Mouse (Mus musculus) limb, embryonic 14.5 days (tissue): ENCODE data around the gene C1qtnf5. TPM values are rescaled to one million over a fixed set of nuclear protein-coding genes. Genes with fewer than 3 reads are reported as not detected.
A peak's percentile ranks its signal among the peaks of the same experiment; 100 is the strongest.

Source experiments
- ATAC-seq: fragments of 200-750 bp; cut with Nextera tagmentation; 2 replicates; pipeline ENCODE4 v1.8.0; 2017; ENCODE audit warnings: low read depth, moderate number of reproducible peaks, moderate TSS enrichment; ENCODE audit not compliant: low FRiP score
- DNase-seq: peaks from one replicate; pipeline ENCODE4 v3.0.0-alpha.2; 2015; ENCODE audit warnings: low spot score
- H3K27ac ChIP-seq: fragments of 300-500 bp; sonication (generic); replicated peaks from 2 replicates; pipeline ENCODE4 v1.5.1; 2014; ENCODE audit warnings: low read depth, mild to moderate bottlenecking, low read length, moderate library complexity, mixed read lengths
- H3K27me3 ChIP-seq: fragments of 300-500 bp; sonication (generic); 2 replicates; pipeline ENCODE4 v1.6.1; 2014; ENCODE audit warnings: low read length, mixed read lengths; ENCODE audit not compliant: control insufficient read depth, insufficient read depth
- H3K36me3 ChIP-seq: fragments of 300-500 bp; sonication (generic); 2 replicates; pipeline ENCODE4 v1.6.1; 2014; ENCODE audit warnings: mild to moderate bottlenecking, low read length, moderate library complexity, mixed read lengths; ENCODE audit not compliant: control insufficient read depth, insufficient read depth
- H3K4me1 ChIP-seq: fragments of 300-500 bp; sonication (generic); 2 replicates; pipeline ENCODE4 v1.6.1; 2014; ENCODE audit warnings: antibody characterized with exemption, low read length, mixed read lengths; ENCODE audit not compliant: control insufficient read depth, insufficient read depth
- H3K4me2 ChIP-seq: fragments of 300-500 bp; sonication (generic); replicated peaks from 2 replicates; pipeline ENCODE4 v1.6.1; 2014; ENCODE audit warnings: low read depth, mild to moderate bottlenecking, low read length, moderate library complexity; ENCODE audit not compliant: severe bottlenecking
- H3K4me3 ChIP-seq: fragments of 300-500 bp; sonication (generic); replicated peaks from 2 replicates; pipeline ENCODE4 v1.5.1; 2014; ENCODE audit warnings: low read length
- H3K9ac ChIP-seq: fragments of 300-500 bp; sonication (generic); 2 replicates; pipeline ENCODE4 v1.6.1; 2014; ENCODE audit warnings: mild to moderate bottlenecking, low read depth, low read length, moderate library complexity; ENCODE audit not compliant: severe bottlenecking
- H3K9me3 ChIP-seq: fragments of 300-500 bp; sonication (generic); 2 replicates; pipeline ENCODE4 v1.6.1; 2016; ENCODE audit warnings: low read length; ENCODE audit not compliant: control insufficient read depth
- POLR2A ChIP-seq: fragments of 200-500 bp; IDR thresholded peaks from 2 replicates; pipeline ENCODE4 v1.8.0; 2012; ENCODE audit warnings: inconsistent platforms, mild to moderate bottlenecking, moderate library complexity, borderline replicate concordance; ENCODE audit not compliant: insufficient read depth, insufficient read length; ENCODE audit errors: extremely low read depth
- WGBS: fragments of 180-500 bp; shearing (Covaris S2); extraction: QIAGEN DNeasy Blood & Tissue Kit; methylation state at CpG from one replicate; pipeline ENCODE4 v1.1.7; 2014; 5-methylcytosine and 5-hydroxymethylcytosine counted together
- polyA plus RNA-seq, 2 experiments: library from polyadenylated mRNA; depleted of rRNA in 1 of 2; stranded (reverse) in 1 of 2; unstranded in 1 of 2; fragments of >200 nt; fragmentation: Nextera tagmentation in 1 of 2; extraction: Ambion mirVana in 1 of 2; gene quantifications; 2 replicates each; pipeline versions ENCODE4 v1.2.1 to v1.2.3; 2012 to 2014

The C1qtnf5 gene
- polyA plus RNA-seq, 2 experiments = 7.5 to 10.0 TPM

DNA sequence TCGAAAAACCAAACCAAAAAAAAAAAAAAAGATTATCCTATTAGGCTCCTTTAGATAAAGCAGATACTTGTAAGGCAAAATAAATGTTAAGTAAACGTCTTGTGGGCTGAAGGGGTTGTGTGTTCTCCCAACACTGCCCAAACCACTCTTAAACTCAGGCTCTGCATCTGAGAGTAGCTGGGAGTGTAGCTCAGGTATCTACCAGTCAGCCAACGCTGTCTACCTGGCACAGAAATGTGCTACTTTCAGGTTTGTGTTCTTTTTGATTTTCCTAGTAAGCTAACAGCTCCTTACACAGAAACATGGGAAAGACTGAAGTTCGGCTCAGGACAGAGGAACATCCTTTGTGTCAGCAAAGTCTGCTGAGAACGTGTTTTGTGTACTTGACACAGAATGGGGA is 25.2 kb downstream of the C1qtnf5 start:
- Histone ChIP-seq H3K4me3 (no peak overlapping the region), H3K36me3 (peaks cover 9% of the 10 kb centered on the region), H3K4me1 (peaks cover 42% of the 10 kb centered on the region), H3K27ac (no peak overlapping the region), H3K27me3 (peaks cover 4% of the 10 kb centered on the region; the same call in 1 of the 2 replicates), H3K9ac (no peak overlapping the region), H3K9me3 (no peaks in the 10 kb centered on the region), H3K4me2 (no peak overlapping the region)
- ATAC-seq (no peak), DNase-seq (no peak)
- TF ChIP-seq POLR2A = no peak
- WGBS = 70% methylated on average over 5 of the region's 5 CpGs

DNA sequence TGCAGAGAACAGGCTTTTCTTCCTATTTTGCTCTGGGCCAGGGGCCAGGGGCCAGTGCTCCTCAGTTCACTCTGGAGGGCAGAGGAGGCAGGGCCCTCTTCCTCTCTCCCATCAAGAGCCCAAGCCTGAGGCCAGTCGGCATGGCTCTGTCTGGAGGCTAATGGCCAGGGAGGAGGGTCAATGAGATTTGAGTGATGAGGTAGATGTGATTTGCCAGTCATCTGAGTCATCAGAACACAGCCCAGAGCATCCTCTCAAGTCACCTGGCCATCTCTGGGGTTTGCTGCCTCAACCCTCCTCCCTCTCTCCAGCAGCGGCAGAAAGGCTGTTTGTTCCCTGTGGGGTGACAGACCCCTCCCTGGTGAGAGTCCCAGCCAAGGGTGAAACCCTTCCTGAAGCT is 26.2 kb downstream of the C1qtnf5 start:
- ATAC-seq (no peak), DNase-seq (no peak)
- H3K9ac ChIP-seq = peak overlapping the region; percentile 66; the same call in 1 of the 2 replicates
- WGBS = 0% methylated on average over 2 of the region's 2 CpGs
- peak overlapping the region; percentile 67 for H3K4me3 ChIP-seq
- TF ChIP-seq POLR2A = no peak
- no peaks in the 10 kb centered on the region for H3K9me3 ChIP-seq
- peaks cover 4% of the 10 kb centered on the region; the same call in 1 of the 2 replicates for H3K27me3 ChIP-seq
- H3K4me2 ChIP-seq = peak overlapping the region; percentile 89; the same call in 1 of the 2 replicates
- peaks cover 18% of the 10 kb centered on the region for H3K36me3 ChIP-seq
- H3K27ac ChIP-seq = no peak overlapping the region
- H3K4me1 ChIP-seq = peaks cover 42% of the 10 kb centered on the region

DNA sequence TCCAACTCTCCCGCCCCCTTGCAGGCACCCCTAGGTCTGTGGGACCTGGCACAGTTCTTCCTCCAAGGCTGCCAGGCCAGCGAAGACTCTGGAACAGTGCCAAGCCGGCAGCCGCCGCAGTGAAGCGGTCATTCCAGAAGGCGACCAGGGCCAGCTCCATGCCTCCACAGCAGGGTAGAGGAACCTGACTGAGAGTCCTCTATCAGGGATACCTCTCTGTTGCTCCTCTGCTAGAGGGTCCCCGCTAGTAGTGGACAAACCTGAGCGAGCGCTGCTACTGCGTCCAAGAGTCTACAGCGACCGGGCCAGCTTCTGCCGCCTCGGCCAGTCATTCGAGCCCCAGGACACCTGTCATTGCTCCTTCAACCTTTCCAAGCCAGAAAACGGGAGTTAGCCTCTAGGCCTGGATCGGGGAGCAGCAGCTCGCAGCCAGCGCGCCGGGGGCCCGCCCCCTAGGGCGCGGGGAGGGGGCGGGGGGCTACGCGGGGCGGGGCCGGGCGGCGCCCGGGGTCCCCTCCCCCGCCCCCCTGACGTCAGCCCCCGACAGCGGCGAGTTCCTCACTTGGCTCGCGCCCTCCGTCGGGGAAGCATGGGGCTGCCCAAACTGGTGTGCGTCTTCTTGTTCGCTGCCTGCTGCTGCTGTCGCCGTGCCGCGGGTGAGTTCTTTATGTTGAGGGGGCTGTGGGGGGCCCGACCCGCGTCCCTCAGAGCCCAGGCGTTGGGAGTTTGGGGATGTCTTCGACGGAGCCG is 27.2 kb downstream of the C1qtnf5 start, which contains the start of gene Mcam:
Gene Mcam (plus strand): TSS at position 369 of the 750 bp plus-strand sequence.
- peak within 1 kb of the TSS; percentile 66 for H3K9ac ChIP-seq
- TF ChIP-seq POLR2A = 0 out of 2 replicates have a peak, but pooled peaks have one; percentile 36
- peak within 1 kb of the TSS; percentile 89 for H3K4me2 ChIP-seq
- H3K27ac ChIP-seq = peak within 1 kb of the TSS; percentile 72
- peaks cover 27% of the 10 kb centered on the region for H3K36me3 ChIP-seq
- H3K4me1 ChIP-seq = peaks cover 42% of the 10 kb centered on the region
- ATAC-seq (peak; percentile 75), DNase-seq (peak; percentile 68)
- peaks cover 4% of the 10 kb centered on the region; the same call in 1 of the 2 replicates for H3K27me3 ChIP-seq
- no peaks in the 10 kb centered on the region for H3K9me3 ChIP-seq
- 1% methylated on average over 29 of the region's 55 CpGs for WGBS
- peak within 1 kb of the TSS; percentile 67 for H3K4me3 ChIP-seq

DNA sequence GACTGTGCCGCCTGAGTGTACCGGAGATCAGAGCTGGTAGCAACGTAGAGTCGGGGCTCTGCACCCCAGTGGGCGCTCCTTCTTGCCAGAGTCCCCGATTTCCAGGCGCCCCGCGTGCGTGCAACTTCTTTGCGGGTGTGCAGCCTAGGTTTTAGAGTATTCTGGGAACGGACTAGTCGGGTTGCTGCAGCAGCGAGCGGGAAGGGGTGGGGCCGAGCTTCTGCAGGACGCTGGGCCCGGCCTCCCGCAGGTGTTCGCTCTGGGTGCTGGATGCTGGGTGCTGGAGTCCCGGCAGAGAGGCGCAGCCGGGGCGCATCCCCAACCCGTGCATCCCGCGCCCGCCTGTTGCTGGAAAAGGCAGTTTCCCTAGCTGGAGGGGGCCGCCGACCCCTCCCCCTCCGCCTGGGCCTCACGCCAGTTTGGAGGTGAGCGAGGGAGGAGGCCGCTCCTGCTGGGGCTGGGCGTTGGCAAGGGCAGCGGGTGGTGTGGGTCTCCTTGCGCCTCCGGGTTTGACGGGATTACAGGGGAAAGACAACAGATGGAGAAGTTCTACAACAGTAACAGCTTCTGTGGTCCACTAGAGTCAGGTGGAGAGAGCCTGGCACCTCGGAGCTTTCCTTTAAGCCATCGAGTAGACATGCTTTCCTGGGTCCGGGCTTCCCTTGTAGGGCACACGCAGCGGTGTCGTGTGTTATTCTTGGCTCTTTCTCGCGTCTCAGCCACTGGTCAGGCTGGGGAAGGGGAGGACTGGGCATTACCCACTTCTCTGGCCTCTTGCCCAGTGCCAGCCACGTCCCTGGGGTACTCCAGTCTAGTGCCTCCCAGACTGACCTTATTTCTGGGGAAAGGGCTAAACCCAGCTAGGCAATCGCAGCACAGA is 28.0 kb downstream of the C1qtnf5 start:
- peak overlapping the region; percentile 72 for H3K27ac ChIP-seq
- WGBS = 1% methylated on average over 47 of the region's 49 CpGs
- peaks cover 35% of the 10 kb centered on the region for H3K36me3 ChIP-seq
- H3K27me3 ChIP-seq = peaks cover 4% of the 10 kb centered on the region; the same call in 1 of the 2 replicates
- TF ChIP-seq POLR2A = no peak
- DNase-seq (peak; percentile 24), ATAC-seq (peak; percentile 21; the same call in 1 of the 2 replicates)
- peak overlapping the region; percentile 66 for H3K9ac ChIP-seq
- H3K4me3 ChIP-seq = peak overlapping the region; percentile 67
- H3K4me2 ChIP-seq = peak overlapping the region; percentile 89
- H3K4me1 ChIP-seq = peaks cover 35% of the 10 kb centered on the region
- H3K9me3 ChIP-seq = no peaks in the 10 kb centered on the region

DNA sequence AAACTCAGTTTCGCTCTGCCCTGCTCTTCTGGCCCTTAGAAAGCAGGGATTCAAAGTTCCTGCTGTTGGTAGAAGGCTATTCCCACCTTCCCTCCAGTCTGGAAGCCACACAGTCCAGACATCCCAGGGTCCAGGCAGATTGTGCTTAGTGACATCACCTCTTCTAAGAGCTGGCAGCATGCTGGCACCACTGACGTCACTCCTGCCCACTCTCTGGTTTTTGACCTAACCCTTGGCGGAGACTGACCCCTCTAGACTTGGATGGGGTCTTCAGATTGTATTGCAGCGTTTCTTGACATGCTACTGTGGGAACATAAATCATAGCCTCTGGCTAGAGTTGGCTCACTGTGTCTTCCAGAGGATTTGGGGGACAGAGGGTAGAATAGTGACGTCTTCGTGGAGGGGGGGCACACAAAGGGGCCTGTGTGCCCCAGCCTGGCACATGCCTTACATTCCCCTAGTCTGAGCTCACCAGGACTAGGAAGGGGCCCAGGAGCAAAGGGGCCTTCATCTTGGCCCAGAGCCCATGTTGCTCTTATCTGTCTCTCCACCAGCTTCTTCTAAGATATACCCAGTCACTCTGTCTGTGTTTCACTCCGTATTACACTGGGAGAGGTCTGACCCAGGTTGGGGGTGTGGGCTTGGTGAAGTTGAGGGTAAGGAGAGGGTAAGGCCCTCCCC is 28.8 kb downstream of the C1qtnf5 start:
- Histone ChIP-seq H3K9me3 (no peaks in the 10 kb centered on the region), H3K4me1 (peaks cover 27% of the 10 kb centered on the region), H3K36me3 (peaks cover 42% of the 10 kb centered on the region), H3K4me2 (peak overlapping the region; percentile 89), H3K9ac (peak overlapping the region; percentile 66), H3K27ac (peak overlapping the region; percentile 72; the same call in 1 of the 2 replicates), H3K27me3 (peaks cover 4% of the 10 kb centered on the region; the same call in 1 of the 2 replicates), H3K4me3 (peak overlapping the region; percentile 67)
- WGBS = 48% methylated on average over 7 of the region's 7 CpGs
- DNase-seq (peak; percentile 39), ATAC-seq (no peak)
- TF ChIP-seq POLR2A = no peak
